Mouse (Mus musculus) retina, postnatal 7 days (tissue): ENCODE measurements around the gene Fam71f2.
A peak's percentile ranks its signal among the peaks of the same experiment; 100 is the strongest.

Experiments
- DNase-seq: peaks from one replicate; pipeline ENCODE4 v3.0.0-alpha.2; 2012; ENCODE audit warnings: low read depth, low spot score

Gene Fam71f2

GRCm38 (mm10) chr6:29278513-29279267 lies 703 bp upstream of the Fam71f2 start:
- DNase-seq = peak; percentile 66

- no peak for DNase-seq
These were observed 1.3 kb downstream of the Fam71f2 start for GRCm38 (mm10) chr6:29280671-29281070.

GRCm38 (mm10) chr6:29286870-29287269 lies 7.5 kb downstream of the Fam71f2 start:
- no peak for DNase-seq

GRCm38 (mm10) chr6:29287481-29287880 lies 8.1 kb downstream of the Fam71f2 start:
- DNase-seq = no peak

- DNase-seq = no peak
These were observed 8.6 kb downstream of the Fam71f2 start for GRCm38 (mm10) chr6:29287944-29288343.

- DNase-seq = no peak
These were observed 9.3 kb downstream of the Fam71f2 start for GRCm38 (mm10) chr6:29288651-29289050.

GRCm38 (mm10) chr6:29299112-29299511 lies 19.7 kb downstream of the Fam71f2 start:
- DNase-seq = no peak

GRCm38 (mm10) chr6:29303251-29303650 lies 23.9 kb downstream of the Fam71f2 start:
- DNase-seq = no peak

- no peak for DNase-seq
These were observed 24.3 kb downstream of the Fam71f2 start for GRCm38 (mm10) chr6:29303726-29304125.

GRCm38 (mm10) chr6:29305462-29305861 lies 26.1 kb downstream of the Fam71f2 start:
- DNase-seq = no peak

- DNase-seq = no peak
These were observed 29.6 kb downstream of the Fam71f2 start for GRCm38 (mm10) chr6:29308846-29309605.

- DNase-seq = no peak
These were observed 34.4 kb downstream of the Fam71f2 start for GRCm38 (mm10) chr6:29313690-29314202.

GRCm38 (mm10) chr6:29317286-29317685 lies 37.9 kb downstream of the Fam71f2 start:
- no peak for DNase-seq

GRCm38 (mm10) chr6:29317941-29318340 lies 38.5 kb downstream of the Fam71f2 start:
- no peak for DNase-seq

GRCm38 (mm10) chr6:29318879-29319278 lies 39.5 kb downstream of the Fam71f2 start, which contains the start of gene Fam71f1:
Gene Fam71f1, plus strand, starts transcription at chr6:29319140.
- DNase-seq = no peak

GRCm38 (mm10) chr6:29321586-29321985 lies 42.2 kb downstream of the Fam71f2 start:
- no peak for DNase-seq

- no peak for DNase-seq
These were observed 42.8 kb downstream of the Fam71f2 start for GRCm38 (mm10) chr6:29322147-29322546.

GRCm38 (mm10) chr6:29322735-29323134 lies 43.3 kb downstream of the Fam71f2 start:
- no peak for DNase-seq

- no peak for DNase-seq
These were observed 47.6 kb downstream of the Fam71f2 start for GRCm38 (mm10) chr6:29326961-29327360.

- DNase-seq = no peak
These were observed 50.1 kb downstream of the Fam71f2 start for GRCm38 (mm10) chr6:29329514-29329913.
